Mouse (Mus musculus): ENCODE results near the gene Brd4. TPM values are rescaled to one million over a fixed set of nuclear protein-coding genes. Genes with fewer than 3 reads are reported as not detected.
A peak's percentile ranks its signal among the peaks of the same experiment; 100 is the strongest.

Gene Brd4
- total RNA-seq, 2 experiments from 2014 or later: 104 to 117 TPM

GRCm38 (mm10) chr17:32281611-32282310 is 2.8 kb downstream of the Brd4 start:
- no peak for DNase-seq (ENCODE audit: extremely low spot score in 1 of 2, low spot score in 1 of 2)

DNA sequence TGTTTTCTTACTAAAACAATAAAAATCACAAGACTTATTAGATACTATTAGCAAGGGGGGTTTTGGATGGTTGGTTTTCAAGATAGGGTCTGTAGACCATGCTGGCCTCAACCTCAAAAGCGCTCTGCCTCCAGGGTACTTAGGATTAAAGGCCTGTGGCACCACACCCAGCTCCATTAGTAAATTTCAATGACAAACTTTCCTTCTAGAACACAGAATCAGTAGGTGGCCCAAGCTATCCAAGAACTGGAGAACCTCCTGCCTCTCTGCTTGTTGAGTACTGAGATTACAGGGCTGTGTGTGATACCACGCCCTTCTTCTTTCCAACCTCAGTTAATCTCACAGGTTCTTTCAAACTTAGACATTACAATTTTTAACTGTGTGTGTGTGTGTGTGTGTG is 3.4 kb downstream of the Brd4 start:
- no peak for DNase-seq (ENCODE audit: extremely low spot score in 1 of 2, low spot score in 1 of 2)

DNA sequence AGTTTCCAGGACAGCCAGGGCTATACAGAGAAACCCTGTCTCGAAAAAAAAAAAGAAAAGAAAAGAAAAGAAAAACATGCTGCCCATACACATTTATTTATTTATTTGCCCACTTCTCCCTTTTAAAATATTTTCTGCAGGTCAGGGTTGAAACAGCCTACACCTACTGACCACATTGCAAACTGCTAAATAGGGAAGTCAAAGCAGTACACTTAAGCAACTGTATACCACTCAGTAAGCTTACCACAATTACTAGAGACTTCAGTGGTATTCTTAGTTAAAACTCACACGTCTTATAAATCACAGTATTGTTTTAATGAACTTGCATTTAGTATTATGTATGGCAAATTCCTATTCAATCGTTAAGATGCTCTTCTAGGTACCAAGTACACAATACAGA is 3.9 kb downstream of the Brd4 start:
- DNase-seq (ENCODE audit: extremely low spot score in 1 of 2, low spot score in 1 of 2): no peak

DNA sequence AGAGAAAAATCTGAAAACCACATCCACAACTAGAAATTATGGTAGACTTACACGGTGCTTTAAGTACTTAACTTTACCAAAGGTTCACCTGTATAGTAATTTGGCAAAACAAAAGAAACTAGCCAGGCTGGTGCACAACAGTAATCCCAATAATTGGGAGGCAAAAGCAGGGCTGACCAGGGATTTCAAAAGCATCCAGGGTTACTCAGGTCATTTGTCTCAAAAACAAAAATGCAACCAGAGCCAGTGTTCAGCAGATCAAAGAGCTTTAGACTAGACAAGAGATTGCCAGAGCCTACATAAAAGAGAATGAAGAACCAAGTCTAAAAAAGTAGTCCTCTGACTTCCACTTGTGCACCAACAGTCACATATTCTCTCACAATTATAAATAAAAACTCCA is 7.3 kb downstream of the Brd4 start:
- DNase-seq (ENCODE audit: extremely low spot score in 1 of 2, low spot score in 1 of 2): no peak

DNA sequence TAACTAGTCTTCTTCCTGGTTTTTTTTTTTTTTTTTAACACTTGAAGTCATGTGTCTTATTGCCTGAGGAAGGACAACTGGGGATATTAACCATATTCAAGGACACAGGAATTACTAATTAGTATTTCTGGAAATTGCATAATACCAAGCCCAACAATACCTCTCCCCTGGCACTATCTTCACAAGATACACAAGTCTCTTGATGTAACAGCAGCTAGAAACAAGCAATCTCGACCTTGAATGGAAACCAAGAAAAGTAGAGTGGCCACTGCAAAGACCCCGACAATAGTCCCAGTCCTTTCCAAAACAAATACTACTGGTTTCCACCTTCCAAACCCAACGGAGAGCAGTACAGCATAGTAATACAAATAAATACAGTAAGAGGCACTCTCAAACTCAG is 9.0 kb downstream of the Brd4 start:
- no peak for DNase-seq (ENCODE audit: extremely low spot score in 1 of 2, low spot score in 1 of 2)

GRCm38 (mm10) chr17:32269151-32269550 is 15.4 kb downstream of the Brd4 start:
- no peak for DNase-seq (ENCODE audit: extremely low spot score in 1 of 2, low spot score in 1 of 2)

DNA sequence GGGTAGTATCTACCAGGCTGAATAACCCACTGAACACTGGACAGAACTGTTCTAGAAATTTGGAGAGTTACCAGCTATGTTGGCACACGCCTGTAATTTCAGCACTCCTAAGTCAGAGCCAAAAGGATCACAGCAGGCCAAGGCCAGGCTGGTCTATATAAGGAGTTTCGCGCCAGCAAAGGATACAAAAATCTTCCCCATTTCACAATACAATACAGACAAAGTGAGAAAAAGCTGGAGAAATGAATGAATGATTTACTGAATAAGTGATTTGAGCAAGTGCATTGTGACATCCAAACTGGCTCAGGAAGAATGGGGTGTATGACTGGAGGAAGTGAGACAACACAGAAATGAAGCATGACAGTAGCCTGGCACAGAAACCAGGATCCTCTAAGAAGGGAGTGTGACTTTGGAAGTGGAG is 16.0 kb downstream of the Brd4 start:
- DNase-seq (ENCODE audit: extremely low spot score in 1 of 2, low spot score in 1 of 2): no peak

DNA sequence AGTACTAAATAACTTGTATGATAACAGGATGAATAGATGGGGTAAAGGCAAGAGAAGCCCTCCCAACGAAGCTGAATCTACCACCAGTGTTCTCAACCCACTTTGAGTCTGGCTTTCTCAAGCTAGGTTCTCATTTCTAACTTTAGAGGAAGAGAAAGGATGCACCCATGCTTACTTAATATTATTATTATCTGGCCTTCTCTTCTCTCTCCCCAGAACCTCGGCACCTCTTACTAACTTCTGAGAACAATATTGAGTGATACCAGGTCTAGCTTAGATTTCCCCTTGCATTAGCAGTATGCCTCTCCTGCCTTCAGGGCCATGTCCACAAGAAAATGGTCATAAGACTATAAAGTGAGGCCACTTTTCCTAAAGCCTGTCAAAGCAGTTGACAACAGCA is 16.4 kb downstream of the Brd4 start:
- no peak for DNase-seq (ENCODE audit: extremely low spot score in 1 of 2, low spot score in 1 of 2)

DNA sequence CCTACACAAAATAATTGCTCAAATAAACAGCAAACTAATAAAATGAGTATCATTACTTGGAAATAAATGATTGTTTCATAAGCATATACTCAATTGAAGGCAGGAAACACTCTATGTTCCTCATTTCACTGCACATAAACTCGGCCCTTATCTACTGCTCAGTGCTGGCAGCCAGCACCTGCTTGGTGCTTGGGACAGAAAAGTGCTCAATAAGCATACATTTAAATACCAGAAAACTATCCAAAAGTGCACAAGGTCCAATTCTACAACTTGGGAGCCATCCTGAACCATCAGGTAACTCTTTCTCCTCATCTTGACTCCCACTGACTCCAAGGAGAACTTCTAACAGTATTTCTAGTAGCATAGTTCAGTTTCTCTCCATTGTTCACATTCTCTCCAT is 16.9 kb downstream of the Brd4 start:
- no peak for DNase-seq (ENCODE audit: extremely low spot score in 1 of 2, low spot score in 1 of 2)

DNA sequence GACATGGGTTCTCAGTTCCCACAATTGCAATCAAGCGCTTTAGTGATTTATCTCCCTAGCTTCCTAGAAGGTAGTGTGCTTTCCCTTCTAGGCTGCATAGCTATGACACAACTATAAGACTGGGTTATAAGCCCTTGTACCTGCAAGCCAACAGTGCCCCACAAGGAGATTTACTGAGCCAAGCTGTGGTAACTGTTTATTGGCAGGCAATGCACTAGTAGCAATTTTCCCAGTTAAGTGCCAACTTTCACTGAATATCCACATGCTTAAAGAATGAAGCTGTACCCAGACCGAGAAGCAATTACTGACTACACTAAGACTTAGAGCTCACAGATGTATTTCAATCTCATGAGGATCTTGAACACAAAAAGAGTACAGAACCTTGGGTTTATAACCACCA is 20.9 kb downstream of the Brd4 start:
- no peak for DNase-seq (ENCODE audit: extremely low spot score in 1 of 2, low spot score in 1 of 2)

GRCm38 (mm10) chr17:32262831-32263559 is 21.5 kb downstream of the Brd4 start:
- DNase-seq (ENCODE audit: extremely low spot score in 1 of 2, low spot score in 1 of 2): peak in 1 of 2 experiments; percentile 22

- no peak for DNase-seq (ENCODE audit: extremely low spot score in 1 of 2, low spot score in 1 of 2)
Observed at GRCm38 (mm10) chr17:32258869-32259268, 25.7 kb downstream of the Brd4 start.

DNA sequence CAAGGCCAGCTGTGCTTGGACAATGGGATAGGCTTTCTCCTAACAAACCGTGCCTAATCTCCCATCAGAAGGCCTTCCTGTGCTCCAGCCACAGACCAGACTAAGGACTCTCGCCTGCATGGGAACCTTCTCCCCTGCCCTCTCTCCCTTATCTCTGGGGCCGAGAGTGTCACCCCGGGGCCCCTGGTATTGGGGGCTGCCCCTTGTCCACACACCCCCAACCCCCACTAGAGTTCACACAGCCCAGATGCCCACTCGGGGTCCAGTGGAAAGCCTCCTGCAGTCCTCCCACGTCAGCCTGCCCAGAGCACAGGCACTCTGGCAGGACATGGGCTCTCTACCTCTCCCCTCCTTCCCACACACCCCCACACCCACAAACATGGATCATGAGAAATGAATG is 26.6 kb downstream of the Brd4 start:
- DNase-seq (ENCODE audit: extremely low spot score in 1 of 2, low spot score in 1 of 2): no peak

DNA sequence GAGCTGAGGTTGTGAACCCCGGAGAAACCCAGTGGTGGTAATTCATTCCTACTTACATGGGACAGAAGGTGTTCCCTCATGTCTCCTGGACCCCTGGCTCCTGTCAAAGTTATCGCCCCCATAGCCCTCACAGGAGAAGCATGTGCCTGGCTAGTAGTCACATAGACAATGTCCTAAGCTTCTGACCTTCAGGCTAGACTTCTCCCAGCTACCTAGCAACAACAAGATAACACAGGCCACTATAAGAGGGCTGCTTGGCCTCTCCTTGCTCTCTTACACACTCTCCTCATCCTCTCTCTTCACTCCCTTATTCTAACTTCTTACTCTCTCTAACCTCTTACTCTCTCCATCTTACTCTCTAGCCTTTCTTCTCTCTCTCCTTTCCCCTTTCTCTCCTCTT is 27.1 kb downstream of the Brd4 start:
- no peak for DNase-seq (ENCODE audit: extremely low spot score in 1 of 2, low spot score in 1 of 2)

GRCm38 (mm10) chr17:32256896-32257295 is 27.6 kb downstream of the Brd4 start:
- no peak for DNase-seq (ENCODE audit: extremely low spot score in 1 of 2, low spot score in 1 of 2)

GRCm38 (mm10) chr17:32253261-32253660 is 31.3 kb downstream of the Brd4 start:
- no peak for DNase-seq (ENCODE audit: extremely low spot score in 1 of 2, low spot score in 1 of 2)

DNA sequence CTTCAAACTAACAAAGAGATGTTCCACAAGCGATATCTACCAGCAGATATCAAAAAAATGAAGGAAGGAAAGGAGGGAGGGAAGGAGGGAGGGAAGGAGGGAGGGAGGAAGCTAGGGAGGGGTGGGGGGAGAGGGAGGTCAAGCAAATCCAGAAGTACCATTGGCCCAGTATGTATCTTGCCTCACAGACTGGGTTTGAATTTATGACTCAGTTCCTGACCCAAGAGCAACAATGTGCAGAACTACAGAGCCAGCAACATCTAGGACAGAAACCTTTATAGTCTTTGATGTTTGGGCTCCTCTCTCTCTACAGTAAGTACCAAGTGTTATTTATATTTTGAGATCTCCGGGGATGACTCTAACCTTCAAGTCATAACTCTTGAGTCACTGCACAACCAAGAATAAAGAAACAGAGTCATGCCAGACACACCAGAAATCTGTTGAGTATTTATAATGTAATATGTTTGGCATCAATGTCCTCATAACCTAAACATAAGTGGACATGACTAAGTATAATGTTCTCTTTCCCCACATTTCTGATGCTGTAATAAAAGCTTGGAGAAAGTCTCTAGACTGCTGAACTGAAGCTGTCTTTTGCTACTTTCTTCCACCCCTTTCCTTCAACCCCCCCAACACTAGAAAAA is 32.6 kb downstream of the Brd4 start:
- DNase-seq (ENCODE audit: extremely low spot score in 1 of 2, low spot score in 1 of 2): no peak

GRCm38 (mm10) chr17:32250066-32250465 is 34.5 kb downstream of the Brd4 start:
- no peak for DNase-seq (ENCODE audit: extremely low spot score in 1 of 2, low spot score in 1 of 2)

- no peak for DNase-seq (ENCODE audit: extremely low spot score in 1 of 2, low spot score in 1 of 2)
Observed at GRCm38 (mm10) chr17:32248192-32248591, 36.3 kb downstream of the Brd4 start.

- DNase-seq (ENCODE audit: extremely low spot score in 1 of 2, low spot score in 1 of 2): no peak
Observed at GRCm38 (mm10) chr17:32247616-32248015, 36.9 kb downstream of the Brd4 start.

DNA sequence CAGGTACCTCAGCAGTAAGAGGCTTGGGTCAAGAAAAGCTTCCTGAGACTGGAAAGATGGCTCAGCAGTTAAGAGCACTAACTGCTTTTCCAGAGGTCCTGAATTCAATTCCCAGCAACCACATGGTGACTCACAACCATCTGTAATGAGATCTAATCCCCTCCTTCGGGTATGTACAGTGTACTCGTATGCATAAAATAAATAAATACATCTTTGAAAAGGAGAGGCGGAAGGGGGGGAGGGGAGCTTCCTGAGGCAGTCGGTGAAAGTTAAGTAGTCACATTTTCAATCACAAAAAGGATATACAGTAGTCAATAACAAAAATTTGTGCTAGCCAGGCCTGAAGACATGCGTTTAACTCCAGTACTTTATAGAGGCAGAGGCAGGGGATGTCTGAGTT is 38.4 kb downstream of the Brd4 start:
- DNase-seq (ENCODE audit: extremely low spot score in 1 of 2, low spot score in 1 of 2): no peak

Data from layer of hippocampus, postnatal 25 days (tissue).